Mouse (Mus musculus): ENCODE measurements at regions not wholly inside any gene's neighbourhood (a gene's known extent, or its start where the extent isn't known, plus 50 kb on each side); places are given as distances from the start of the nearest gene placed in this dataset.

GRCm38 (mm10) chr16:10098511-10098910 is 71.5 kb upstream of the Rpl39l start:
- DNase-seq (ENCODE audit: low spot score): no peak

GRCm38 (mm10) chr16:10088461-10089353 is 81.3 kb upstream of the Rpl39l start:
- DNase-seq (ENCODE audit: low spot score): peak; percentile 90

- no peak for DNase-seq (ENCODE audit: low spot score)
Observed at GRCm38 (mm10) chr16:10086341-10086740, 83.7 kb upstream of the Rpl39l start.

GRCm38 (mm10) chr16:10085429-10085828 is 84.6 kb upstream of the Rpl39l start:
- DNase-seq (ENCODE audit: low spot score): no peak

- peak; percentile 39 for DNase-seq (ENCODE audit: low spot score)
Observed at GRCm38 (mm10) chr16:10081751-10082150, 86.4 kb upstream of the Grin2a start.

- no peak for DNase-seq (ENCODE audit: low spot score)
Observed at GRCm38 (mm10) chr16:10080121-10080679, 84.8 kb upstream of the Grin2a start.

- DNase-seq (ENCODE audit: low spot score): peak; percentile 85
Observed at GRCm38 (mm10) chr16:10073158-10073557, 77.8 kb upstream of the Grin2a start.

GRCm38 (mm10) chr16:10063491-10063890 is 68.1 kb upstream of the Grin2a start:
- DNase-seq (ENCODE audit: low spot score): no peak

- no peak for DNase-seq (ENCODE audit: low spot score)
Observed at GRCm38 (mm10) chr16:10058094-10058493, 62.7 kb upstream of the Grin2a start.
